Mouse (Mus musculus) CH12.LX (cell line): ENCODE measurements at regions not wholly inside any gene's neighbourhood (a gene's known extent, or its start where the extent isn't known, plus 50 kb on each side); places are given as distances from the start of the nearest gene placed in this dataset.

Experiments
- CHD1 ChIP-seq: IDR thresholded peaks from 2 replicates; pipeline ENCODE4 v1.6.1; 2012; ENCODE audit warnings: low read depth, low read length, improper control_type of control experiment, inconsistent platforms
- CTCF ChIP-seq, 2 experiments: IDR thresholded peaks in 1 of 2; conservative IDR thresholded peaks in 1 of 2; 2 replicates each; pipeline ENCODE4 v1.5.1; 2011 to 2012; ENCODE audit warnings: low read depth in 2 of 2, low read length in 2 of 2, improper control_type of control experiment in 1 of 2, inconsistent platforms in 1 of 2, mild to moderate bottlenecking in 1 of 2, moderate library complexity in 1 of 2
- EP300 ChIP-seq: IDR thresholded peaks from 2 replicates; pipeline ENCODE4 v1.6.1; 2011; ENCODE audit warnings: low read length, improper control_type of control experiment
- HCFC1 ChIP-seq: IDR thresholded peaks from 2 replicates; pipeline ENCODE4 v1.6.1; 2012; ENCODE audit warnings: low read depth, mild to moderate bottlenecking, inconsistent platforms, low read length, improper control_type of control experiment
- MAZ ChIP-seq: IDR thresholded peaks from 2 replicates; pipeline ENCODE4 v1.6.1; 2012; ENCODE audit warnings: low read depth, mild to moderate bottlenecking, inconsistent platforms, low read length, improper control_type of control experiment, moderate library complexity
- POLR2A ChIP-seq: IDR thresholded peaks from 2 replicates; pipeline ENCODE4 v1.6.1; 2011; ENCODE audit warnings: low read depth, mild to moderate bottlenecking, improper control_type of control experiment, low read length
- SIN3A ChIP-seq: IDR thresholded peaks from 2 replicates; pipeline ENCODE4 v1.6.1; 2012; ENCODE audit warnings: low read length, improper control_type of control experiment, inconsistent platforms
- SMC3 ChIP-seq: IDR thresholded peaks from 2 replicates; pipeline ENCODE4 v1.6.1; 2011; ENCODE audit warnings: low read depth, low read length, improper control_type of control experiment
- TBP ChIP-seq: conservative IDR thresholded peaks from 2 replicates; pipeline ENCODE4 v1.6.1; 2011; ENCODE audit warnings: low read depth, low read length, improper control_type of control experiment
- TCF12 ChIP-seq: IDR thresholded peaks from 2 replicates; pipeline ENCODE4 v1.6.1; 2014; ENCODE audit warnings: low read depth, mild to moderate bottlenecking, inconsistent platforms, low read length, improper control_type of control experiment
- USF2 ChIP-seq: conservative IDR thresholded peaks from 2 replicates; pipeline ENCODE4 v1.6.1; 2011; ENCODE audit warnings: low read depth, low read length, improper control_type of control experiment
- ZNF384 ChIP-seq: IDR thresholded peaks from 2 replicates; pipeline ENCODE4 v1.6.1; 2012; ENCODE audit warnings: low read depth, low read length, improper control_type of control experiment, inconsistent platforms

GRCm38 (mm10) chr1:52301266-52301665, 68.2 kb upstream of the Gls start:
- TF ChIP-seq SIN3A (no peak), ZNF384 (no peak), CTCF (conservative IDR thresholded peaks at IDR 0.05 in 1 of 2, IDR thresholded peaks at IDR 0.05 in 1 of 2; ENCODE audit: low read depth in 2 of 2, low read length in 2 of 2) (peak; percentile 50 to 74; a peak in 3 of 4 replicates), SMC3 (peak; percentile 63), TBP (no peak), MAZ (no peak), USF2 (no peak), EP300 (no peak), POLR2A (no peak), CHD1 (no peak), TCF12 (no peak), HCFC1 (no peak)
